Mouse (Mus musculus) midbrain, embryonic 12.5 days (tissue): ENCODE data around the gene Ipo9. TPM values are rescaled to one million over a fixed set of nuclear protein-coding genes. Genes with fewer than 3 reads are reported as not detected.

Experiments used
- ATAC-seq: fragments of 200-750 bp; cut with Nextera tagmentation; 2 replicates; pipeline ENCODE4 v1.8.0; 2017; ENCODE audit warnings: low read depth, moderate TSS enrichment, moderate library complexity; ENCODE audit not compliant: low FRiP score
- H3K27ac ChIP-seq: fragments of 300-500 bp; sonication (generic); replicated peaks from 2 replicates; pipeline ENCODE4 v1.5.1; 2016; ENCODE audit warnings: mild to moderate bottlenecking
- H3K27me3 ChIP-seq: fragments of 300-500 bp; sonication (generic); 2 replicates; pipeline ENCODE4 v1.6.1; 2016; ENCODE audit warnings: mild to moderate bottlenecking
- H3K36me3 ChIP-seq: fragments of 300-500 bp; sonication (generic); 2 replicates; pipeline ENCODE4 v1.6.1; 2016
- H3K4me1 ChIP-seq: fragments of 300-500 bp; sonication (generic); 2 replicates; pipeline ENCODE4 v1.6.1; 2016
- H3K4me2 ChIP-seq: fragments of 300-500 bp; sonication (generic); replicated peaks from 2 replicates; pipeline ENCODE4 v1.6.1; 2016; ENCODE audit warnings: mild to moderate bottlenecking, moderate library complexity
- H3K4me3 ChIP-seq: fragments of 300-500 bp; sonication (generic); 2 replicates; pipeline ENCODE4 v1.5.1; 2016; ENCODE audit warnings: mild to moderate bottlenecking
- H3K9ac ChIP-seq: fragments of 300-500 bp; sonication (generic); replicated peaks from 2 replicates; pipeline ENCODE4 v1.6.1; 2016; ENCODE audit warnings: mild to moderate bottlenecking, moderate library complexity
- H3K9me3 ChIP-seq: fragments of 300-500 bp; sonication (generic); 2 replicates; pipeline ENCODE4 v1.6.1; 2016; ENCODE audit warnings: mild to moderate bottlenecking
- WGBS: fragments of 180-500 bp; shearing (Covaris S2); methylation state at CpG from one replicate; pipeline ENCODE4 v1.1.7; 2016; 5-methylcytosine and 5-hydroxymethylcytosine counted together
- microRNA-seq: library from miRNA; unstranded; fragments of <30 nt; microRNA quantifications from one replicate; pipeline ENCODE4, GENCODE M21; 2017
- polyA plus RNA-seq: library from polyadenylated mRNA; unstranded; fragments of >200 nt; fragmentation: Nextera tagmentation; extraction: Ambion mirVana; gene quantifications from 2 replicates; pipeline ENCODE4 v1.2.1, GENCODE M21; 2016

The Ipo9 gene
- polyA plus RNA-seq, 1 experiment from 2014 or later, result 182 TPM

- no peak overlapping the region for H3K9ac ChIP-seq
- H3K4me3 ChIP-seq, result no peak overlapping the region
- no peak for ATAC-seq
- H3K36me3 ChIP-seq, result no peaks in the 10 kb centered on the region
- peaks cover 3% of the 10 kb centered on the region; the same call in 1 of the 2 replicates for H3K27me3 ChIP-seq
- H3K9me3 ChIP-seq, result no peaks in the 10 kb centered on the region
- H3K4me2 ChIP-seq, result no peak overlapping the region
- no peak overlapping the region for H3K27ac ChIP-seq
- peaks cover 10% of the 10 kb centered on the region; the same call in 1 of the 2 replicates for H3K4me1 ChIP-seq
Measured at GRCm38 (mm10) chr1:135366380-135366779, 63.9 kb downstream of the Ipo9 start.

- no peak overlapping the region for H3K4me2 ChIP-seq
- no peaks in the 10 kb centered on the region for H3K9me3 ChIP-seq
- no peak overlapping the region for H3K9ac ChIP-seq
- WGBS, result 80% methylated on average over 8 of the region's 8 CpGs
- H3K4me1 ChIP-seq, result peaks cover 5% of the 10 kb centered on the region; the same call in 1 of the 2 replicates
- no peak overlapping the region for H3K27ac ChIP-seq
- no peaks in the 10 kb centered on the region for H3K36me3 ChIP-seq
- no peak overlapping the region for H3K4me3 ChIP-seq
- H3K27me3 ChIP-seq, result no peaks in the 10 kb centered on the region
- no peak for ATAC-seq
Measured at GRCm38 (mm10) chr1:135363446-135363845, 66.9 kb downstream of the Ipo9 start.

- Histone ChIP-seq H3K27me3 (no peaks in the 10 kb centered on the region), H3K9ac (no peak overlapping the region), H3K4me2 (no peak overlapping the region), H3K4me1 (no peaks in the 10 kb centered on the region), H3K27ac (no peak overlapping the region), H3K4me3 (no peak overlapping the region), H3K9me3 (no peaks in the 10 kb centered on the region), H3K36me3 (no peaks in the 10 kb centered on the region)
- ATAC-seq, result no peak
Measured at GRCm38 (mm10) chr1:135362115-135362514, 68.2 kb downstream of the Ipo9 start.

GRCm38 (mm10) chr1:135361491-135361890, 68.8 kb downstream of the Ipo9 start:
- no peaks in the 10 kb centered on the region for H3K27me3 ChIP-seq
- no peak for ATAC-seq
- 74% methylated on average over 4 of the region's 4 CpGs for WGBS
- H3K27ac ChIP-seq, result no peak overlapping the region
- H3K36me3 ChIP-seq, result no peaks in the 10 kb centered on the region
- no peak overlapping the region for H3K4me2 ChIP-seq
- H3K4me3 ChIP-seq, result no peak overlapping the region
- H3K9me3 ChIP-seq, result no peaks in the 10 kb centered on the region
- no peaks in the 10 kb centered on the region for H3K4me1 ChIP-seq
- H3K9ac ChIP-seq, result no peak overlapping the region

GRCm38 (mm10) chr1:135359071-135359470, 71.2 kb downstream of the Ipo9 start:
- no peak for ATAC-seq
- WGBS, result 46% methylated on average over 2 of the region's 2 CpGs
- Histone ChIP-seq H3K9me3 (no peaks in the 10 kb centered on the region), H3K4me1 (no peaks in the 10 kb centered on the region), H3K4me3 (no peak overlapping the region), H3K27ac (no peak overlapping the region), H3K36me3 (no peaks in the 10 kb centered on the region), H3K27me3 (no peaks in the 10 kb centered on the region), H3K9ac (no peak overlapping the region), H3K4me2 (no peak overlapping the region)

- ATAC-seq, result no peak
- no peaks in the 10 kb centered on the region for H3K27me3 ChIP-seq
- H3K9me3 ChIP-seq, result no peaks in the 10 kb centered on the region
- WGBS, result 85% methylated on average over 3 of the region's 3 CpGs
- H3K36me3 ChIP-seq, result no peaks in the 10 kb centered on the region
- no peak overlapping the region for H3K4me2 ChIP-seq
- no peak overlapping the region for H3K4me3 ChIP-seq
- H3K9ac ChIP-seq, result no peak overlapping the region
- no peaks in the 10 kb centered on the region; the same call in 1 of the 2 replicates for H3K4me1 ChIP-seq
- no peak overlapping the region for H3K27ac ChIP-seq
Measured at GRCm38 (mm10) chr1:135351953-135352352, 78.3 kb downstream of the Ipo9 start.

GRCm38 (mm10) chr1:135347498-135348169, 82.7 kb downstream of the Ipo9 start:
- H3K36me3 ChIP-seq, result no peaks in the 10 kb centered on the region
- no peaks in the 10 kb centered on the region for H3K9me3 ChIP-seq
- no peak overlapping the region for H3K9ac ChIP-seq
- no peak for ATAC-seq
- H3K4me1 ChIP-seq, result no peaks in the 10 kb centered on the region; the same call in 1 of the 2 replicates
- H3K4me3 ChIP-seq, result no peak overlapping the region
- H3K27ac ChIP-seq, result no peak overlapping the region
- no peaks in the 10 kb centered on the region for H3K27me3 ChIP-seq
- no peak overlapping the region for H3K4me2 ChIP-seq
- WGBS, result 54% methylated on average over 4 of the region's 4 CpGs

GRCm38 (mm10) chr1:135346891-135347290, 83.4 kb downstream of the Ipo9 start:
- WGBS, result 55% methylated on average over 3 of the region's 3 CpGs
- Histone ChIP-seq H3K36me3 (no peaks in the 10 kb centered on the region), H3K27ac (no peak overlapping the region), H3K4me1 (no peaks in the 10 kb centered on the region; the same call in 1 of the 2 replicates), H3K9me3 (no peaks in the 10 kb centered on the region), H3K4me3 (no peak overlapping the region), H3K4me2 (no peak overlapping the region), H3K9ac (no peak overlapping the region), H3K27me3 (no peaks in the 10 kb centered on the region)
- ATAC-seq, result no peak

GRCm38 (mm10) chr1:135344026-135344425, 86.3 kb downstream of the Ipo9 start:
- Histone ChIP-seq H3K27me3 (no peaks in the 10 kb centered on the region), H3K9ac (no peak overlapping the region), H3K36me3 (no peaks in the 10 kb centered on the region), H3K9me3 (no peaks in the 10 kb centered on the region), H3K4me2 (no peak overlapping the region), H3K27ac (no peak overlapping the region), H3K4me1 (no peaks in the 10 kb centered on the region; the same call in 1 of the 2 replicates), H3K4me3 (no peak overlapping the region)
- 65% methylated on average over 4 of the region's 4 CpGs for WGBS
- ATAC-seq, result no peak

- H3K27me3 ChIP-seq, result no peaks in the 10 kb centered on the region
- H3K36me3 ChIP-seq, result no peaks in the 10 kb centered on the region
- H3K4me1 ChIP-seq, result no peaks in the 10 kb centered on the region
- H3K27ac ChIP-seq, result no peak overlapping the region
- no peak overlapping the region for H3K9ac ChIP-seq
- WGBS, result 82% methylated on average over 8 of the region's 8 CpGs
- no peak for ATAC-seq
- H3K9me3 ChIP-seq, result no peaks in the 10 kb centered on the region
- H3K4me2 ChIP-seq, result no peak overlapping the region
- H3K4me3 ChIP-seq, result no peak overlapping the region
Measured at GRCm38 (mm10) chr1:135341947-135342346, 88.4 kb downstream of the Ipo9 start.

Small RNA genes within 50 kb of the gene (microRNA-seq; reads per million reads assigned to microRNA genes)
- gene Mir1231, result 1.6 reads per million

Other genes with a start within 250 kb of the Ipo9 start
- gene Elf3, start 171.9 kb downstream of the Ipo9 start, polyA plus RNA-seq, result 0.52 and 0.70 TPM in 2 replicates
- 93.3 and 101 TPM in 2 replicates for gene Rnpep, start 146.4 kb downstream of the Ipo9 start, polyA plus RNA-seq
- 162 and 170 TPM in 2 replicates for gene Timm17a, start 116.7 kb downstream of the Ipo9 start, polyA plus RNA-seq
- 0.60 and 0.85 TPM in 2 replicates for gene Lmod1, start 105.7 kb downstream of the Ipo9 start, polyA plus RNA-seq
- 71.2 and 76.3 TPM in 2 replicates for gene Shisa4, start 55.3 kb downstream of the Ipo9 start, polyA plus RNA-seq
- gene Nav1, start 176.8 kb upstream of the Ipo9 start, polyA plus RNA-seq, result 25.1 and 25.6 TPM in 2 replicates